Mouse (Mus musculus): Measurements from ENCODE around the gene Schip1.
"Not testable (repeated sequence)": the region's sequence is repeated elsewhere in the genome, so short reads cannot be mapped to it uniquely, and the experiment has no call there.

Schip1 gene

GRCm38 (mm10) chr3:68064731-68065130 lies at the start of gene Schip1:
Gene Schip1 (plus strand): TSS chr3:68064802.
- DNase-seq: no peak

GRCm38 (mm10) chr3:68015786-68016185 lies 48.8 kb upstream of the Schip1 start:
- no peak for DNase-seq

- DNase-seq: no peak
Measured at GRCm38 (mm10) chr3:68019401-68019800, 45.2 kb upstream of the Schip1 start.

GRCm38 (mm10) chr3:68036097-68036496 lies 28.5 kb upstream of the Schip1 start:
- DNase-seq: no peak

- DNase-seq: no peak
Measured at GRCm38 (mm10) chr3:68042951-68043350, 21.7 kb upstream of the Schip1 start.

- peak in 1 of 2 experiments; percentile 56 for DNase-seq
Measured at GRCm38 (mm10) chr3:68045475-68046416, 18.9 kb upstream of the Schip1 start.

GRCm38 (mm10) chr3:68053538-68053937 lies 11.1 kb upstream of the Schip1 start:
- DNase-seq: peak in 1 of 2 experiments; percentile 29

- DNase-seq: peak in 1 of 2 experiments; percentile 12
Measured at GRCm38 (mm10) chr3:68055071-68055470, 9.5 kb upstream of the Schip1 start.

- DNase-seq: peak; percentile 75 to 86
Measured at GRCm38 (mm10) chr3:68056373-68057275, 8.0 kb upstream of the Schip1 start.

GRCm38 (mm10) chr3:68059162-68059800 lies 5.3 kb upstream of the Schip1 start:
- peak; percentile 21 to 44 for DNase-seq

- peak; percentile 11 to 36 for DNase-seq
Measured at GRCm38 (mm10) chr3:68071395-68072386, 7.1 kb downstream of the Schip1 start.

GRCm38 (mm10) chr3:68077406-68077805 lies 12.8 kb downstream of the Schip1 start:
- no peak for DNase-seq

- no peak for DNase-seq
Measured at GRCm38 (mm10) chr3:68085024-68085423, 20.4 kb downstream of the Schip1 start.

- DNase-seq: no peak
Measured at GRCm38 (mm10) chr3:68092108-68092507, 27.5 kb downstream of the Schip1 start.

- no peak for DNase-seq
Measured at GRCm38 (mm10) chr3:68096724-68097431, 32.3 kb downstream of the Schip1 start.

- not testable (repeated sequence) for DNase-seq
Measured at GRCm38 (mm10) chr3:68099561-68099960, 35.0 kb downstream of the Schip1 start.

- peak; percentile 7 to 30 for DNase-seq
Measured at GRCm38 (mm10) chr3:68101343-68101742, 36.7 kb downstream of the Schip1 start.

GRCm38 (mm10) chr3:68105081-68105685 lies 40.6 kb downstream of the Schip1 start:
- no peak for DNase-seq

- no peak for DNase-seq
Measured at GRCm38 (mm10) chr3:68121338-68121737, 56.7 kb downstream of the Schip1 start.

GRCm38 (mm10) chr3:68126284-68126856 lies 61.8 kb downstream of the Schip1 start:
- no peak for DNase-seq
